Mouse (Mus musculus) neural tube, embryonic 14.5 days (tissue): ENCODE measurements around the gene Rnpep. TPM values are rescaled to one million over a fixed set of nuclear protein-coding genes. Genes with fewer than 3 reads are reported as not detected.

Experiments
- ATAC-seq: fragments of 200-750 bp; cut with Nextera tagmentation; 2 replicates; pipeline ENCODE4 v1.8.0; 2017; ENCODE audit warnings: low read depth, mild to moderate bottlenecking, moderate TSS enrichment, moderate library complexity
- H3K27ac ChIP-seq: fragments of 300-500 bp; sonication (generic); 2 replicates; pipeline ENCODE4 v1.5.1; 2014; ENCODE audit warnings: low read depth, mild to moderate bottlenecking, control low read depth, low read length, moderate library complexity, mixed read lengths
- H3K27me3 ChIP-seq: fragments of 300-500 bp; sonication (generic); 2 replicates; pipeline ENCODE4 v1.6.1; 2014; ENCODE audit warnings: low read length; ENCODE audit not compliant: control insufficient read depth, insufficient read depth
- H3K36me3 ChIP-seq: fragments of 300-500 bp; sonication (generic); 2 replicates; pipeline ENCODE4 v1.6.1; 2014; ENCODE audit warnings: low read length, mixed read lengths; ENCODE audit not compliant: control insufficient read depth, insufficient read depth
- H3K4me1 ChIP-seq: fragments of 300-500 bp; sonication (generic); 2 replicates; pipeline ENCODE4 v1.6.1; 2014; ENCODE audit warnings: low read length; ENCODE audit not compliant: control insufficient read depth, insufficient read depth
- H3K4me2 ChIP-seq: fragments of 300-500 bp; sonication (generic); 2 replicates; pipeline ENCODE4 v1.6.1; 2014; ENCODE audit warnings: mild to moderate bottlenecking, low read depth, low read length, control low read depth
- H3K4me3 ChIP-seq: fragments of 300-500 bp; sonication (generic); 2 replicates; pipeline ENCODE4 v1.5.1; 2014; ENCODE audit warnings: low read depth, low read length, control low read depth, mixed read lengths
- H3K9ac ChIP-seq: fragments of 300-500 bp; sonication (generic); replicated peaks from 2 replicates; pipeline ENCODE4 v1.6.1; 2014; ENCODE audit warnings: low read depth, mild to moderate bottlenecking, control low read depth, low read length, mixed read lengths
- H3K9me3 ChIP-seq: fragments of 300-500 bp; sonication (generic); 2 replicates; pipeline ENCODE4 v1.6.1; 2016; ENCODE audit warnings: low read length; ENCODE audit not compliant: control insufficient read depth
- WGBS: fragments of 180-500 bp; shearing (Covaris S2); extraction: QIAGEN DNeasy Blood & Tissue Kit; methylation state at CpG from one replicate; pipeline ENCODE4 v1.1.7; 2014; 5-methylcytosine and 5-hydroxymethylcytosine counted together
- polyA plus RNA-seq: library from polyadenylated mRNA; unstranded; fragments of >200 nt; fragmentation: Nextera tagmentation; extraction: Ambion mirVana; gene quantifications from 2 replicates; pipeline ENCODE4 v1.2.1, GENCODE M21; 2014

The Rnpep gene
- polyA plus RNA-seq, 1 experiment from 2014 or later, result 89.5 TPM

DNA sequence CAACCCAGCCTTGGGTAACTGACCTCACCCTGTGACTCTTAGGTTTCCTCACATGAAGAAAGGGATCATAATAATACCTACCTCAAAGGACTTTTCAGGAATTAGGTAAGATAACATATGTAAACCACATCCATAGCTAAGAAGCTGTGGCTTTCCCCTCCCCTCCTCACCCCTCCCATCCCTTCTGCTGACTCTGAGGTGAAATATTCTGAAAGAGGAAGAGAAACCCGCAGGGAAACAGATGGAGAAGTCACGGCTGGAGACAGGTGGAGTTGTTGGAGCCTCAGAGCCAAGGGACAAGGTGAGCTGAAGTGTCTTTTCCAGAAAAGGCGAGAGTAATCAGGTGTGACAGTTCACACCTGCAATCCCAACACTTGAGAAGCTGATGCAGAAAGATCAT is 59.7 kb downstream of the Rnpep start:
- H3K4me1 ChIP-seq, result no peaks in the 10 kb centered on the region
- H3K9ac ChIP-seq, result no peak overlapping the region

DNA sequence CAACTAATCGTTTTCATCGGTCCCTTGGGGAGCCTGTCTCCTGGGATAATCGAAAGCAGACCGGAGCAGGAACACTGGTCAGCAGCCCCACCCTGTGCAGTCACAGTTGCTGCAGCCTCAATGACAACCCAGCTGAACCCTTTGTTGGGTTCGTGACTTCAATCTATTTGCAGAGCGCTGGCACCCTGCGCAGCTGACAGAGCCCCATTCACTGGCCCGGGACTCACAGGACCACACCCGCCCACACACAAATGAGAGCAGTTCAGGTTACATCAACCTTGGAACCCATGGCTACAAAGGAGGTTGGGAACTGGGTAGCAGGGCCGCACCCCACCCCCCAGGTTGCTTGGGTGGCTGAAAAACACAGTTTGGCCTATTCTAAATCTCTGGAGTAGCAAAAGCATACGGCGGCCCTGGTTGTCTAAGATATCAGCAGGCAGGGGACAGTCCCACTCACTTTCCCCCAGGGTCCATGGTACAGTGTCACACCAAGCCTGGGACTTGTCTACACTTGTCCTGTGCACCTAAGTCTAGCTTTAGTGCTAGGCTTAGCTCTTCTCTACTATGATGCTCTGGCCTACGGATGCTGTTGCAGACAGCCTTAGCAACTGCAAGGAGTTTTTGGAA is 66.2 kb downstream of the Rnpep start:
- H3K9ac ChIP-seq, result no peak overlapping the region
- H3K27ac ChIP-seq, result no peak overlapping the region
- H3K36me3 ChIP-seq, result no peaks in the 10 kb centered on the region
- H3K4me1 ChIP-seq, result no peaks in the 10 kb centered on the region
- no peaks in the 10 kb centered on the region for H3K9me3 ChIP-seq
- H3K4me3 ChIP-seq, result no peak overlapping the region
- 57% methylated on average over 13 of the region's 13 CpGs for WGBS
- no peak for ATAC-seq
- no peak overlapping the region for H3K4me2 ChIP-seq
- no peaks in the 10 kb centered on the region for H3K27me3 ChIP-seq

More for the DNA sequence above, 59.7 kb downstream of the Rnpep start:
- Histone ChIP-seq H3K27ac (no peak overlapping the region), H3K4me2 (no peak overlapping the region), H3K36me3 (no peaks in the 10 kb centered on the region), H3K4me3 (no peak overlapping the region), H3K9me3 (no peaks in the 10 kb centered on the region), H3K27me3 (no peaks in the 10 kb centered on the region)
- no peak for ATAC-seq
- WGBS, result 89% methylated on average over 3 of the region's 3 CpGs

DNA sequence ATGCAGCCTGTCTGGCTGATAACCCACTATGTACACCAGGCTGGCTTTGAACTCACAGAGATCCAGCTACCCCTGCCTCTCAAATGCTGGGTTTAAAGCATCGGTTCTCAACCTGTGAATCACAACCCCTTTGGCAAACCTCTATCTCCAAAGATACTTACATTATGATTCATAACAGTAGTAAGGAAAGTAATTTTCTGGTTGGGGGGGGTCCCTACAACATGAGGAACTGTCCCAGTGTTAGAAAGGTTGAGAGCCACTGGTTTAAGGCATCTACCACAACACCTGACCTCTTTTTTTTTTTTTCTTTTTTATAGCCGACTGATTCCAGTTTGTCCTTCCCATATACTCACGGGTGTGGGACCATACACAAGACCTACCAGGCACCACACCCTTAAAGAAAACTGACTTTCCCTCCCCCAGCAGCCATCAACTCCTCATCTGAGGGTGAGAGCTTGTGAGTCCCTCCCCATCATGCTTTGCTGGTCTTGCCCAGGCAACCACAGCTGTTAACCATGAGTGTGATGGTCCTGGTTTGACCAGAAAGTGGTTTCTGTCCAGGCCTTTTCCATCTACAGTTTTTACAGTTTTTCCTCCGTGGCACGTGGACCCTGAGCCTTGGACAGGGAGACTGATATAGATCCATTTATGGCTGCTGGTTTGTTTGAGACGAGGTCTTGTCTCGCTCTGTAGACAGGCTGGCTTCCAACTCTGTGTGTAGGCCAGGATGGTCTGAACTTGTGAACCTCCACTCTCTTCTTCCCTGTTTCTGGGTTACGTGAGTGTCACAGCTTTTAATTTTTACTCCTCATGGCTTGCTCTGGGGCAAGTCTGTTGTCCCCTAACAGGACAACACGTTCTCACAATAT is 69.9 kb downstream of the Rnpep start:
- Histone ChIP-seq H3K9ac (no peak overlapping the region), H3K27ac (no peak overlapping the region), H3K4me1 (no peaks in the 10 kb centered on the region), H3K4me2 (no peak overlapping the region), H3K4me3 (no peak overlapping the region), H3K36me3 (no peaks in the 10 kb centered on the region), H3K9me3 (no peaks in the 10 kb centered on the region), H3K27me3 (no peaks in the 10 kb centered on the region)
- ATAC-seq, result no peak
- 88% methylated on average over 9 of the region's 9 CpGs for WGBS

Other genes starting within 250 kb of the Rnpep start
- gene Lgr6, start 178.8 kb downstream of the Rnpep start, polyA plus RNA-seq, result 1.4 TPM in 2 replicates
- 0.15 and 0.58 TPM in 2 replicates for gene Ptpn7, start 151.4 kb downstream of the Rnpep start, polyA plus RNA-seq
- 335 and 370 TPM in 2 replicates for gene Arl8a, start 137.3 kb downstream of the Rnpep start, polyA plus RNA-seq
- 0.94 and 0.95 TPM in 2 replicates for gene Gpr37l1, start 116.4 kb downstream of the Rnpep start, polyA plus RNA-seq
- gene Elf3, start 25.5 kb downstream of the Rnpep start, polyA plus RNA-seq, result 0.27 and 0.35 TPM in 2 replicates
- 160 and 161 TPM in 2 replicates for gene Timm17a, start 29.7 kb upstream of the Rnpep start, polyA plus RNA-seq
- 0.17 TPM in 2 replicates for gene Lmod1, start 40.7 kb upstream of the Rnpep start, polyA plus RNA-seq
- gene Shisa4, start 91.2 kb upstream of the Rnpep start, polyA plus RNA-seq, result 59.6 and 75.5 TPM in 2 replicates
- gene Ipo9, start 146.4 kb upstream of the Rnpep start, polyA plus RNA-seq, result 127 and 156 TPM in 2 replicates